Comparison of ENCODE assay signal across 10 mouse cellular contexts in the genomic region with DNA sequence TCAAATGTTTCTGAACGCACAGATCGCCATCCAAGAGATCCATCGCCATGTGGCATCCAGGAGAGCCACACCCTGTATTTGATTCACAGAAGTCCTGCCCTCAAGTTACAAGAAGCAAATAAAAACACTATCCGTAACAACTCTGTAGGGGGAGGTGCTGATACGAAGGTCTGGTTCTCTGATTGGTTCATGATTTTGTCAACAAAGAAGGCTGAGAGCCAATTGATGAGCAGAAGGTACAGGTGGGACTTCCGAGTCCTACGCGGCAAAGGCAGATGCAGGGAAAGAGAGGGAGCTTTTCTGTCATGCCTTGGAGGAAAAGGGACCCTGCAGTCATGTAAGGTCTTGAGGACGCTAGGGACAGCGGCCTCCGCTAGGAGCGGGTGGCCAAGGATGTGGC. TPM values are rescaled to one million over a fixed set of nuclear protein-coding genes. Genes with fewer than 3 reads are reported as not detected.
DNase-seq lines count a peak whose midpoint lies in the region; ATAC-seq lines count a peak whose summit lies in the region.
"Had no signal": no experiment of that assay in that cellular context is flagged by ENCODE, and none has a peak within 500 bp of the region (broad histone marks: within the 10 kb centered on the region; RNA-seq: fewer than 3 reads in every experiment).

No protein-coding gene starts in this region.

- H3K27ac ChIP-seq in heart, embryonic 12.5 days (ENCODE audit: poor library complexity, severe bottlenecking), result peak overlapping the region; percentile 92
- no peak overlapping the region for H3K27ac ChIP-seq in hindbrain, embryonic 16.5 days (ENCODE audit: low read depth, low read length)
- no peak overlapping the region for H3K27ac ChIP-seq in midbrain, embryonic 13.5 days
- H3K27ac ChIP-seq: stomach, embryonic 15.5 days had no signal

- 68% methylated on average over 12 of the region's 12 CpGs for WGBS in heart, embryonic 12.5 days
- WGBS in hindbrain, embryonic 16.5 days, result 67% methylated on average over 12 of the region's 12 CpGs
- WGBS in midbrain, embryonic 13.5 days, result 68% methylated on average over 12 of the region's 12 CpGs

- peak overlapping the region; percentile 14; the same call in 1 of the 2 replicates for H3K4me3 ChIP-seq in heart, embryonic 12.5 days
- peak overlapping the region; percentile 30 for H3K4me3 ChIP-seq in hindbrain, embryonic 16.5 days (ENCODE audit: low read length)
- peak overlapping the region; percentile 25 for H3K4me3 ChIP-seq in midbrain, embryonic 13.5 days (replicated peaks)
- H3K4me3 ChIP-seq: stomach, embryonic 15.5 days had no signal

- DNase-seq in heart, postnatal 4 days, result no peak
- peak; percentile 18 for DNase-seq in c-Kit-positive CD71-positive TER-119-positive erythroid progenitor cells, embryonic 14.5 days (ENCODE audit: low spot score)
- no peak for DNase-seq in lung, postnatal 25 days (ENCODE audit: low spot score)
- DNase-seq in cerebellum, adult 18-20 months, result no peak

- H3K9me3 ChIP-seq in heart, embryonic 12.5 days (replicated peaks), result no peaks in the 10 kb centered on the region
- H3K9me3 ChIP-seq in hindbrain, embryonic 16.5 days (ENCODE audit: control insufficient read depth, low read length), result no peaks in the 10 kb centered on the region
- no peaks in the 10 kb centered on the region for H3K9me3 ChIP-seq in midbrain, embryonic 13.5 days
- H3K9me3 ChIP-seq: stomach, embryonic 15.5 days had no signal

- no peak for ATAC-seq in heart, embryonic 12.5 days (ENCODE audit: insufficient number of reproducible peaks, low FRiP score)
- no peak for ATAC-seq in hindbrain, embryonic 16.5 days
- ATAC-seq in midbrain, embryonic 13.5 days, result no peak
- no peak for ATAC-seq in megakaryocyte-erythroid progenitor cell, adult 5-6 weeks (replicated peaks; ENCODE audit: low FRiP score, low TSS enrichment, poor library complexity, severe bottlenecking)

- H3K4me2 ChIP-seq in heart, embryonic 12.5 days, result 0 out of 2 replicates have a peak overlapping the region, but pooled peaks have one; percentile 25
- peak overlapping the region; percentile 34 for H3K4me2 ChIP-seq in hindbrain, embryonic 16.5 days (ENCODE audit: low read length)
- peak overlapping the region; percentile 21 for H3K4me2 ChIP-seq in midbrain, embryonic 13.5 days (replicated peaks)
- H3K4me2 ChIP-seq: stomach, embryonic 15.5 days had no signal

- H3K9ac ChIP-seq in heart, embryonic 12.5 days, result peak overlapping the region; percentile 60; the same call in 1 of the 2 replicates
- H3K9ac ChIP-seq in hindbrain, embryonic 16.5 days (ENCODE audit: low read depth, low read length), result peak overlapping the region; percentile 36; the same call in 1 of the 2 replicates
- no peak overlapping the region for H3K9ac ChIP-seq in midbrain, embryonic 13.5 days (replicated peaks)
- H3K9ac ChIP-seq: stomach, embryonic 15.5 days had no signal

- peaks cover 56% of the 10 kb centered on the region for H3K4me1 ChIP-seq in heart, embryonic 12.5 days (replicated peaks)
- no peaks in the 10 kb centered on the region for H3K4me1 ChIP-seq in hindbrain, embryonic 16.5 days (ENCODE audit: control insufficient read depth, insufficient read depth, low read depth, low read length)
- H3K4me1 ChIP-seq in midbrain, embryonic 13.5 days (replicated peaks), result no peaks in the 10 kb centered on the region

- H3K27me3 ChIP-seq in heart, embryonic 12.5 days (replicated peaks), result no peaks in the 10 kb centered on the region
- no peaks in the 10 kb centered on the region for H3K27me3 ChIP-seq in hindbrain, embryonic 16.5 days (replicated peaks; ENCODE audit: control insufficient read depth, insufficient read depth, low read length)
- no peaks in the 10 kb centered on the region for H3K27me3 ChIP-seq in midbrain, embryonic 13.5 days
- H3K27me3 ChIP-seq: stomach, embryonic 15.5 days had no signal

- H3K36me3 ChIP-seq in heart, embryonic 12.5 days, result peaks cover 45% of the 10 kb centered on the region
- no peaks in the 10 kb centered on the region for H3K36me3 ChIP-seq in hindbrain, embryonic 16.5 days (ENCODE audit: control insufficient read depth, insufficient read depth, low read length)
- no peaks in the 10 kb centered on the region for H3K36me3 ChIP-seq in midbrain, embryonic 13.5 days
- H3K36me3 ChIP-seq: stomach, embryonic 15.5 days had no signal

RNA-seq across cellular contexts. Expression of gene Slc38a4, which starts 53.0 kb away (rescaled TPM):
- 159 and 174 TPM in 2 replicates for polyA plus RNA-seq in heart, embryonic 12.5 days (2016; fragmentation: Nextera tagmentation; extraction: Ambion mirVana)
- 10 to 100 TPM; 76.1 to 79.8 TPM for total RNA-seq in heart, postnatal 4 days (2021)
- 2.8 and 5.3 TPM in 2 replicates for polyA plus RNA-seq in hindbrain, embryonic 16.5 days (2015; fragmentation: Nextera tagmentation; extraction: Ambion mirVana)
- 3.9 and 4.0 TPM in 2 replicates for polyA plus RNA-seq in midbrain, embryonic 13.5 days (2015; fragmentation: Nextera tagmentation; extraction: Ambion mirVana)
- total RNA-seq in megakaryocyte-erythroid progenitor cell, adult 5-6 weeks (2014; fragmentation: Nextera tagmentation), result not detected in 2 replicates
- not detected in 2 replicates for total RNA-seq in megakaryocyte-erythroid progenitor cell, adult 5-6 weeks (2017)
- total RNA-seq: MEL had no signal

Comparison
In these comparisons a context has a peak if more than half of its experiments do, and no peak if none do; other contexts are left out.
1. RNA of gene Slc38a4, which starts 53.0 kb away (polyA plus RNA-seq): 159 to 174 TPM in heart, embryonic 12.5 days; 3.9 to 4.0 TPM in midbrain, embryonic 13.5 days and 2.8 to 5.3 TPM in hindbrain, embryonic 16.5 days; every median in the first group is over 10 times any median in the second.
2. Peak in every context shown above with its lines, with median percentiles within 50 percentile points of each other: H3K4me2 ChIP-seq and H3K4me3 ChIP-seq.